Mouse (Mus musculus) embryonic facial prominence, embryonic 13.5 days (tissue): ENCODE data around the gene Phldb3. TPM values are rescaled to one million over a fixed set of nuclear protein-coding genes. Genes with fewer than 3 reads are reported as not detected.
A peak's percentile ranks its signal among the peaks of the same experiment; 100 is the strongest.

Experiments used
- ATAC-seq: fragments of 200-750 bp; cut with Nextera tagmentation; 2 replicates; pipeline ENCODE4 v1.8.0; 2017; ENCODE audit warnings: low read depth; ENCODE audit not compliant: insufficient number of reproducible peaks, insufficient read depth, low FRiP score, low TSS enrichment
- H3K27ac ChIP-seq: fragments of 300-500 bp; sonication (generic); 2 replicates; pipeline ENCODE4 v1.5.1; 2015; ENCODE audit warnings: moderate library complexity, mild to moderate bottlenecking, inconsistent platforms
- H3K27me3 ChIP-seq: fragments of 300-500 bp; sonication (generic); 2 replicates; pipeline ENCODE4 v1.6.1; 2015; ENCODE audit warnings: mild to moderate bottlenecking, inconsistent platforms
- H3K36me3 ChIP-seq: fragments of 300-500 bp; sonication (generic); 2 replicates; pipeline ENCODE4 v1.6.1; 2015; ENCODE audit warnings: mild to moderate bottlenecking, inconsistent platforms
- H3K4me1 ChIP-seq: fragments of 300-500 bp; sonication (generic); 2 replicates; pipeline ENCODE4 v1.6.1; 2015; ENCODE audit warnings: inconsistent platforms
- H3K4me2 ChIP-seq: fragments of 300-500 bp; sonication (generic); 2 replicates; pipeline ENCODE4 v1.6.1; 2015; ENCODE audit warnings: moderate library complexity, mild to moderate bottlenecking, inconsistent platforms
- H3K4me3 ChIP-seq: fragments of 300-500 bp; sonication (generic); 2 replicates; pipeline ENCODE4 v1.5.1; 2015; ENCODE audit warnings: mild to moderate bottlenecking, inconsistent platforms
- H3K9ac ChIP-seq: fragments of 300-500 bp; sonication (generic); 2 replicates; pipeline ENCODE4 v1.6.1; 2015; ENCODE audit warnings: mild to moderate bottlenecking, inconsistent platforms
- H3K9me3 ChIP-seq: fragments of 300-500 bp; sonication (generic); 2 replicates; pipeline ENCODE4 v1.6.1; 2016; ENCODE audit warnings: inconsistent platforms
- WGBS: fragments of 180-500 bp; shearing (Covaris S2); methylation state at CpG from one replicate; pipeline ENCODE4 v1.1.7; 2015; ENCODE audit warnings: mixed read lengths; 5-methylcytosine and 5-hydroxymethylcytosine counted together
- polyA plus RNA-seq: library from polyadenylated mRNA; unstranded; fragments of >200 nt; fragmentation: Nextera tagmentation; extraction: Ambion mirVana; gene quantifications from 2 replicates; pipeline ENCODE4 v1.2.1, GENCODE M21; 2015

Gene Phldb3
- polyA plus RNA-seq, 1 experiment from 2014 or later: 0.65 TPM

- H3K4me2 ChIP-seq: no peak overlapping the region
- ATAC-seq: no peak
- no peaks in the 10 kb centered on the region for H3K9me3 ChIP-seq
- no peaks in the 10 kb centered on the region for H3K27me3 ChIP-seq
- no peaks in the 10 kb centered on the region for H3K36me3 ChIP-seq
- 42% methylated on average over 8 of the region's 8 CpGs for WGBS
- H3K4me1 ChIP-seq: no peaks in the 10 kb centered on the region
- H3K27ac ChIP-seq: no peak overlapping the region
- H3K9ac ChIP-seq: 0 out of 2 replicates have a peak overlapping the region, but pooled peaks have one; percentile 11
- no peak overlapping the region for H3K4me3 ChIP-seq
These were observed 53.7 kb downstream of the Phldb3 start for GRCm38 (mm10) chr7:24664301-24664700.

DNA sequence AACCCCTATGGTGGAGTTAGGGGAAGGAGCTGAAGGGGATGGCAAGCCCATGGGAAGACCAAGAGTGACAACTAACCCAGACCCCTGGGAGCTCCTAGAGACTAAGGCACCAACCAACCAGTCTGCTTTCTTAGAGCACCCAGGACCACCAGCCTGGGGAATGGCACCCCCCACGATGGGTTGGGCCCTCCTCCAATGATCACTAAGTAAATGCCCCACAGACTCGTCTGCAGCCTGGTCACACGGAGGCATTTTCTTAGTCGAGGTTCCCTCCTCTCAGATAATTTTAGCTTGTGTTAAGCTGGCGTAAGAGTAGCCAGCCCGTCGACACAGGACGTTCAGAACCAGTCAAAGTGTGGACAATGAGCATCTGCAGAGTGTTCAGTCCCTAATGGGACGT lies 54.4 kb downstream of the Phldb3 start:
- H3K4me1 ChIP-seq: no peaks in the 10 kb centered on the region
- no peak overlapping the region for H3K4me3 ChIP-seq
- H3K36me3 ChIP-seq: no peaks in the 10 kb centered on the region
- H3K27me3 ChIP-seq: no peaks in the 10 kb centered on the region
- WGBS: 81% methylated on average over 9 of the region's 9 CpGs
- H3K4me2 ChIP-seq: no peak overlapping the region
- ATAC-seq: no peak
- H3K9me3 ChIP-seq: no peaks in the 10 kb centered on the region
- no peak overlapping the region for H3K9ac ChIP-seq
- H3K27ac ChIP-seq: no peak overlapping the region

GRCm38 (mm10) chr7:24671944-24672439 lies 61.4 kb downstream of the Phldb3 start:
- no peak overlapping the region for H3K4me2 ChIP-seq
- no peak overlapping the region for H3K4me3 ChIP-seq
- H3K9me3 ChIP-seq: no peaks in the 10 kb centered on the region
- H3K27ac ChIP-seq: no peak overlapping the region
- H3K4me1 ChIP-seq: no peaks in the 10 kb centered on the region
- H3K36me3 ChIP-seq: no peaks in the 10 kb centered on the region
- 92% methylated on average over 23 of the region's 23 CpGs for WGBS
- ATAC-seq: no peak
- no peaks in the 10 kb centered on the region for H3K27me3 ChIP-seq
- no peak overlapping the region for H3K9ac ChIP-seq

DNA sequence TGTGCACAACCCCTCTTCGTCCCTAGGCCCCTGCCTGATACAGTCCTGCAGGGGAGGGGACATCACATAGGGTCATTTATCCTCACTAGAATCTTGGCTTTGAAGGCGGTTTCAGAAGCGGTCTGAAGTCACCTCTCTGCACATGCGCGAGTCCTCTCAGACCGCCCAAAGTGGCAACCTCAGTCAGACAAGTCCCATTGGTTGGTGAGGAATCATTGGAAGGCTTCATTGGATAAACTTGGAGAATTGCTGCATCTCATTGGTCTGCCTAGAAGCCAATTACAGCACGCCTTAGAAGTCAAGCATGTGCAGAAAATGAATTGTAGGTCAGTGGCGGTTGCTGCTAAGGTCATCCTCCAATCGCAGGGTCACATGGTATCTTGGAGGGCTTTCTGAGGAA lies 66.0 kb downstream of the Phldb3 start, which contains the start of gene Tex101:
TSS of gene Tex101 (minus strand) at position 101 of the 400 bp plus-strand sequence.
- Histone ChIP-seq H3K9me3 (no peaks in the 10 kb centered on the region), H3K4me1 (no peaks in the 10 kb centered on the region), H3K4me3 (no peak within 1 kb of the TSS), H3K27me3 (peaks cover 3% of the 10 kb centered on the region; the same call in 1 of the 2 replicates), H3K27ac (no peak within 1 kb of the TSS), H3K9ac (no peak within 1 kb of the TSS), H3K36me3 (no peaks in the 10 kb centered on the region), H3K4me2 (no peak within 1 kb of the TSS)
- 87% methylated on average over 9 of the region's 9 CpGs for WGBS
- ATAC-seq: no peak

Other genes starting within 250 kb of the Phldb3 start
- gene Kcnn4, start 240.5 kb upstream of the Phldb3 start, polyA plus RNA-seq: 1.9 and 2.1 TPM in 2 replicates
- 21.6 and 27.0 TPM in 2 replicates for gene Smg9, start 211.1 kb upstream of the Phldb3 start, polyA plus RNA-seq
- gene Irgc1, start 158.5 kb upstream of the Phldb3 start, polyA plus RNA-seq: not detected in 2 replicates
- 2.6 and 3.8 TPM in 2 replicates for gene Plaur, start 148.3 kb upstream of the Phldb3 start, polyA plus RNA-seq
- gene Cadm4, start 128.7 kb upstream of the Phldb3 start, polyA plus RNA-seq: 6.7 and 7.9 TPM in 2 replicates
- 95.8 and 96.3 TPM in 2 replicates for gene Zfp428, start 103.8 kb upstream of the Phldb3 start, polyA plus RNA-seq
- 0.53 and 0.89 TPM in 2 replicates for gene AC161166.1, start 98.3 kb upstream of the Phldb3 start, polyA plus RNA-seq
- 9.6 and 10.2 TPM in 2 replicates for gene Irgq, start 80.1 kb upstream of the Phldb3 start, polyA plus RNA-seq
- gene Pinlyp, start 64.6 kb upstream of the Phldb3 start, polyA plus RNA-seq: 0.42 TPM in 1 of 2 replicates, not detected in the other
- gene Xrcc1, start 64.5 kb upstream of the Phldb3 start, polyA plus RNA-seq: 127 and 147 TPM in 2 replicates
- 24.0 and 26.0 TPM in 2 replicates for gene Ethe1, start 23.2 kb upstream of the Phldb3 start, polyA plus RNA-seq
- 7.0 and 7.3 TPM in 2 replicates for gene Zfp575, start 23.1 kb upstream of the Phldb3 start, polyA plus RNA-seq
- 13.7 and 16.0 TPM in 2 replicates for gene Lypd3, start 25.8 kb downstream of the Phldb3 start, polyA plus RNA-seq
- gene Tex101, start 65.9 kb downstream of the Phldb3 start, polyA plus RNA-seq: not detected in 2 replicates
- gene BC049730, start 98.5 kb downstream of the Phldb3 start, polyA plus RNA-seq: not detected in 2 replicates
- gene Gm4763, start 116.1 kb downstream of the Phldb3 start, polyA plus RNA-seq: not detected in 2 replicates
- 0.35 and 0.77 TPM in 2 replicates for gene Cd177, start 149.5 kb downstream of the Phldb3 start, polyA plus RNA-seq
- gene Ceacam10, start 166.4 kb downstream of the Phldb3 start, polyA plus RNA-seq: 0.56 and 0.74 TPM in 2 replicates